Mouse (Mus musculus): ENCODE measurements at regions not wholly inside any gene's neighbourhood (a gene's known extent, or its start where the extent isn't known, plus 50 kb on each side); places are given as distances from the start of the nearest gene placed in this dataset.

DNA sequence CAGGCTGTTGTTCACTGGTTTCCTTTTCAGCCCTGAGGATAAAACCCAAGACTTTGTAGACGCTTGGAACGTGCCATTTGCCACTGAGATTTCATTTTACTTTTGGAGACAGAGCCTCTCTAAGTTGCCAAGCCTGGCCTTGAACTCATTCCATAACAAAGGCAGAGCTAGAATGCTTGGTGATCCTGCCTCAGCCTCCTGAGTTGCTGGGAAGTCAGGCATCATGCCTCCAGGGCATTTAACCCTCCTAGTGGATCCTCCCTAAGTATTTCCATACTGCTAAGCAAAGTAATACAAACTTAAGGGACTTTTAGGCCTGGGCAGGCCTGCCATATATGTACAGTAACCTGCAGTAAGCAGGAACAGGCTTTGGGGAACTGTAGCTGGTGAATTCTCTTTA is 104.2 kb downstream of the Zfp619 start:
- no peak for TF ChIP-seq CTCF (IDR thresholded peaks at IDR 0.05; ENCODE audit: borderline replicate concordance, extremely low read depth, insufficient read depth, insufficient read length)
- no peak for TF ChIP-seq POLR2A (IDR thresholded peaks at IDR 0.05; ENCODE audit: borderline replicate concordance, extremely low read depth, insufficient read depth, insufficient read length, poor library complexity, severe bottlenecking)
